Mouse (Mus musculus): ENCODE data around the gene Hamp. TPM values are rescaled to one million over a fixed set of nuclear protein-coding genes. Genes with fewer than 3 reads are reported as not detected.
A peak's percentile ranks its signal among the peaks of the same experiment; 100 is the strongest.
"Not testable (repeated sequence)": the region's sequence is repeated elsewhere in the genome, so short reads cannot be mapped to it uniquely, and the experiment has no call there.

Hamp gene
- polyA plus RNA-seq, 1 experiment from 2014 or later: not detected

DNA sequence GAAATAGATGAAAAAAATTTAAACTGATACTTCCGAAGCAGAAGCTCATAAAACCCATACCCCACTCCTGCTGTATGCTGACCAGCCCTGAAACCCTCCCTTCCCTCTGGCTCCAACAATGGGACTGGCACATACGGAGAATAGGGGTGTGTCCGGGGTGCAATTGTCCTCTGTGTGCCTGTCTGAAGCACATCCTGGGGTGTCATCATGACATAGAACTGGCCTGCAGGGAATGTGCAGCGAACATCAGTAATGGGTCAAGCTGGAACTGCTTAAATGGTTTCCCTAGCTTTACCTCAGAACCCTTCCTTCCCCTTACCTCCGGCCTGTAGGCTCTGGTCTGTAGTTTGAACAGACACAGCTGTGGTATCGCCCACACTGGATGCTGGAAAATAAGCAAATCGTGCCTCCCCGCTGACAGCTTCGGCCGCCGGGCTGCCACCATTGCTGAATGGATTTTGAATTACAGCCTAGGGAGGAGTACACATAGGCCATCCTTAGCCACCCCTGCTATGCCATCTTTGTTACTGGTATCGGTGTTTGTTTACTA lies 11.2 kb upstream of the Hamp start:
- Histone ChIP-seq H3K4me3 (peak overlapping the region; percentile 94), H3K4me2 (peak overlapping the region; percentile 94), H3K9ac (peak overlapping the region; percentile 100), H3K36me3 (peaks cover 66% of the 10 kb centered on the region), H3K4me1 (replicated peaks) (peaks cover 47% of the 10 kb centered on the region), H3K27me3 (no peaks in the 10 kb centered on the region), H3K27ac (replicated peaks) (no peak overlapping the region), H3K9me3 (no peaks in the 10 kb centered on the region)
- ATAC-seq (ENCODE audit: low read depth): no peak
- 75% methylated on average over 12 of the region's 12 CpGs for WGBS

DNA sequence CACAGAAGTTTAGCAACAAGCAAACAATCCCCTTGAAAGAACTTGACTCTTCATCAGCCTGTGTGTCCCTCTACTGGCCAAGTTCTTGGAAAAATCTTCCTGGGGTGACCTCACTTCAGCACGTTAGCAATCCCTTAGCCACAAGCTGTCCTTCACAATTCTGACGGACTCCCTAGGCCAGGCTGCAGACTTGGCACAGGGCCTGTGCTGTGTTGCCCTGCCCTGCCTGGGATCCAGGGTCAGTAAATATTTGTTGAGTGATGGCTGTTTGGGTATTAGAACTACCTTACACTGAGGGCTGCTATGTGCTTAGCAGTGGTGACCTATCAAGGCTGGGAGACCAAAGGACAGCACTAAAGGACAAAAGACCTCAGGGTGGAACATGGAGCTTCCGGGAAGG lies 10.2 kb upstream of the Hamp start:
- 89% methylated on average over 3 of the region's 3 CpGs for WGBS
- H3K4me3 ChIP-seq: no peak overlapping the region
- H3K27me3 ChIP-seq: no peaks in the 10 kb centered on the region
- peaks cover 70% of the 10 kb centered on the region for H3K36me3 ChIP-seq
- no peak overlapping the region for H3K4me2 ChIP-seq
- ATAC-seq (ENCODE audit: low read depth): no peak
- H3K9me3 ChIP-seq: no peaks in the 10 kb centered on the region
- no peak overlapping the region for H3K27ac ChIP-seq (replicated peaks)
- H3K9ac ChIP-seq: no peak overlapping the region
- H3K4me1 ChIP-seq (replicated peaks): peaks cover 39% of the 10 kb centered on the region

GRCm38 (mm10) chr7:30953459-30953858 lies 9.6 kb upstream of the Hamp start:
- H3K4me2 ChIP-seq: no peak overlapping the region
- 91% methylated on average over 6 of the region's 6 CpGs for WGBS
- H3K4me3 ChIP-seq: no peak overlapping the region
- no peaks in the 10 kb centered on the region for H3K9me3 ChIP-seq
- H3K27me3 ChIP-seq: no peaks in the 10 kb centered on the region
- ATAC-seq (ENCODE audit: low read depth): no peak
- H3K27ac ChIP-seq (replicated peaks): no peak overlapping the region
- H3K36me3 ChIP-seq: peaks cover 69% of the 10 kb centered on the region
- no peak overlapping the region for H3K9ac ChIP-seq
- peaks cover 34% of the 10 kb centered on the region for H3K4me1 ChIP-seq (replicated peaks)

GRCm38 (mm10) chr7:30952441-30953265 lies 8.8 kb upstream of the Hamp start:
- H3K9me3 ChIP-seq: no peaks in the 10 kb centered on the region
- no peak overlapping the region for H3K4me3 ChIP-seq
- H3K9ac ChIP-seq: 0 out of 2 replicates have a peak overlapping the region, but pooled peaks have one; percentile 22
- no peak overlapping the region for H3K27ac ChIP-seq (replicated peaks)
- H3K4me1 ChIP-seq (replicated peaks): peaks cover 26% of the 10 kb centered on the region
- 92% methylated on average over 16 of the region's 16 CpGs for WGBS
- no peak for ATAC-seq (ENCODE audit: low read depth)
- H3K36me3 ChIP-seq: peaks cover 69% of the 10 kb centered on the region
- H3K4me2 ChIP-seq: no peak overlapping the region
- H3K27me3 ChIP-seq: no peaks in the 10 kb centered on the region

- H3K4me3 ChIP-seq; H3K9ac ChIP-seq; H3K4me2 ChIP-seq; ATAC-seq (ENCODE audit: low read depth); H3K27me3 ChIP-seq; H3K27ac ChIP-seq (replicated peaks); H3K9me3 ChIP-seq: not testable (repeated sequence)
- H3K4me1 ChIP-seq (replicated peaks): peaks cover 16% of the 10 kb centered on the region
- H3K36me3 ChIP-seq: peaks cover 81% of the 10 kb centered on the region
- WGBS: 94% methylated on average over 3 of the region's 3 CpGs
Observed at GRCm38 (mm10) chr7:30949902-30950301, 6.1 kb upstream of the Hamp start.

DNA sequence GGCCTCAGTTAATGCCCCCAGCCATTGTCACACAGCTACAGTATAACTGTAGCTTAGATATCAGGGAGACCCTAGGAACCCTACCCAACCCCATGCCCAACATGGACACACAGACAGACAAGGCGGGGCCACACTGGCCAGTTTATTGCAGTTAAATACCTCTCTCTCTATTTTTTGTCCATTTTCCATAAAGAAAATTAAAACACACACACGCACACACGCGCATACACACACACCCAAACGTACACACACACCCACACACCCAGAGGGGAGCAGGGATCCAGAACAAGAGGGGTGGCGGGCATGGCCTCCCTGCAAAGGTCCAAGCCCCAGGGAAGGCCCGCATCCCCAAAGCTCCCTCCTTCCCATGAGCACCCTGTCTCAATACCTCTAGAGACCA lies 2.0 kb upstream of the Hamp start:
- Histone ChIP-seq H3K4me3 (no peak overlapping the region), H3K4me2 (no peak overlapping the region), H3K4me1 (replicated peaks) (no peaks in the 10 kb centered on the region), H3K36me3 (peaks cover 42% of the 10 kb centered on the region), H3K27me3 (no peaks in the 10 kb centered on the region), H3K9ac (no peak overlapping the region), H3K27ac (replicated peaks) (no peak overlapping the region), H3K9me3 (no peaks in the 10 kb centered on the region)
- ATAC-seq (ENCODE audit: low read depth): no peak
- 96% methylated on average over 7 of the region's 7 CpGs for WGBS

DNA sequence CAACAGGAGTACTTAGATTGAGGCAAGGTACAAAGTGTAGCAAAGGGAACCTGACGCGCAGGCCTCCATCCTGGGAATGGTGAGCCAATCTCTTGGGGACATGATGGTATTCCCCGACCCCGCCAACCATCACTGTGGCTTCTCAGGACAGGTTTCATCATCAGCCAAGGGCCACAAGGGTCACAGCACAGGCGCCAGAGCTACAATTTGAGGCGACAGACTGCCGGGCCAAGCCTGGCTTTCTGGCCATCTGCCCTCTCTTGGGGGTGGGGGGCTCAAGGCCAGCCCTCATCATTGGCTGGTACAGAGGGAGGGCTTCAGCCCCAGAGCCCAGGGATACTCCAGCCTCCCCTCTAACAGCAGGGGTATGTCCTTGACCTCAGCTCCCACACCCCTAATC lies 1.6 kb upstream of the Hamp start:
- not testable (repeated sequence) for H3K9me3 ChIP-seq; H3K4me1 ChIP-seq (replicated peaks); H3K4me3 ChIP-seq; H3K27ac ChIP-seq (replicated peaks); ATAC-seq (ENCODE audit: low read depth); H3K27me3 ChIP-seq; H3K4me2 ChIP-seq; H3K9ac ChIP-seq
- peaks cover 38% of the 10 kb centered on the region for H3K36me3 ChIP-seq
- WGBS: 93% methylated on average over 7 of the region's 7 CpGs

DNA sequence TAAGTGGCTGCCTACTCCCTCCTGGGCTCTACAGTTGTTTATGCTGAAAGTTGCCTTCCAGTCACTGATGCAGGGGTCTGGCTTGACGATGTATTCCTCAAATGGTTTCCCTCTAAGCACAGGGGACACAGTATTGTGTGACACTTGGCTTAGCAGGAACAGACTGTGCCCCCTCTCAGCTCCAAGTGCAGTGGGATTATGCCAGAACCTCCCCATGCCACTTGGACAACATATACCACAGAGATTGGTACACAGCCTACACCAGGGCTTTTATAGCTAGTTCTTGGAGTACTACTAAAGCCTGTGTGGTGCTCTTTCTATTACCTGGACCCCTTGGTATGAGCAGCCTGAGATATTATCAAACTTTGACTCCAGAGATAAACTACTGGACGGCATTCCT lies 874 bp upstream of the Hamp start:
- not testable (repeated sequence) for H3K9me3 ChIP-seq; H3K4me2 ChIP-seq; ATAC-seq (ENCODE audit: low read depth); H3K4me1 ChIP-seq (replicated peaks); H3K4me3 ChIP-seq; H3K27ac ChIP-seq (replicated peaks); H3K9ac ChIP-seq; H3K27me3 ChIP-seq
- H3K36me3 ChIP-seq: peaks cover 30% of the 10 kb centered on the region
- 67% methylated on average over 2 of the region's 2 CpGs for WGBS

DNA sequence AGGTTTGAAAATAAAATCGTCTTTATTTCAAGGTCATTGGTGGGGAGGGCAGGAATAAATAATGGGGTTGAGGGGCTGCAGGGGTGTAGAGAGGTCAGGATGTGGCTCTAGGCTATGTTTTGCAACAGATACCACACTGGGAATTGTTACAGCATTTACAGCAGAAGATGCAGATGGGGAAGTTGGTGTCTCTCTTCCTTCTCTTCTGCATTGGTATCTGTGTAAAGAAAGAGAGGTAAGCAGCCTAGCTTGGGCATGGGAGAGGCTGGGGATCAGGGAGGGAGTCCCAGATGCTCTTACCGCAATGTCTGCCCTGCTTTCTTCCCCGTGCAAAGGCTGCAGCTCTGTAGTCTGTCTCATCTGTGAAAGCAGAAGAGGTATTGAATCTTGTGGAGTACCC lies 1.5 kb downstream of the Hamp start:
- H3K27ac ChIP-seq (replicated peaks); H3K27me3 ChIP-seq; H3K9me3 ChIP-seq; H3K9ac ChIP-seq; ATAC-seq (ENCODE audit: low read depth); H3K4me1 ChIP-seq (replicated peaks); H3K4me2 ChIP-seq; H3K4me3 ChIP-seq: not testable (repeated sequence)
- H3K36me3 ChIP-seq: peaks cover 15% of the 10 kb centered on the region
- WGBS: 65% methylated on average over 3 of the region's 3 CpGs

DNA sequence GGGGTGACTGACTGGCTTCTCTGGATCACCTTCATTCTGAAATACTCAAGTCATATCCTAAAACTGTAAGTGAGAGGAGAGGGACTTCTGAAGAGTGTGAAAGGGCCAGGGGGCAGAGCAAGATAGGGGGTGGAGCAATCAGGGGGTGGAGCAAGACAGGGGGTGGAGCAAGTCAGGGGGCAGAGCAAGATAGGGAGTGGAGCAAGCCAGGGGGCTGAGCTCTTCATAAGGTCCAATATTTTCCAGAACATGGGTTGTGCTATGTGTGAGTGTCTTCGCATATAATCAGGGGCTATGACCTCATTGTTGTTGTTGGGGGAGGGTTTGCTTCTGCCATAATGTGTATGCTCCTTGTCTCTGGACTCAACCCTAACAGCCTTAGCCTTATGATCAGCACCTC lies 3.8 kb downstream of the Hamp start:
- not testable (repeated sequence) for H3K9ac ChIP-seq; H3K4me3 ChIP-seq; H3K4me1 ChIP-seq (replicated peaks); ATAC-seq (ENCODE audit: low read depth); H3K9me3 ChIP-seq; H3K4me2 ChIP-seq; H3K27me3 ChIP-seq; H3K27ac ChIP-seq (replicated peaks); H3K36me3 ChIP-seq
- WGBS: 77% methylated on average over 1 of the region's 1 CpGs

- H3K4me2 ChIP-seq; H3K36me3 ChIP-seq; H3K27me3 ChIP-seq; H3K27ac ChIP-seq (replicated peaks); ATAC-seq (ENCODE audit: low read depth); H3K4me1 ChIP-seq (replicated peaks); H3K4me3 ChIP-seq; H3K9ac ChIP-seq; H3K9me3 ChIP-seq: not testable (repeated sequence)
- 85% methylated on average over 6 of the region's 6 CpGs for WGBS
Observed at GRCm38 (mm10) chr7:30935422-30936099, 8.3 kb downstream of the Hamp start.

GRCm38 (mm10) chr7:30924581-30924980 lies 19.3 kb downstream of the Hamp start, which contains the start of gene Hamp2:
Hamp2 (minus strand) TSS chr7:30924681.
- H3K4me3 ChIP-seq; ATAC-seq (ENCODE audit: low read depth); H3K36me3 ChIP-seq; H3K9me3 ChIP-seq; H3K27me3 ChIP-seq; H3K9ac ChIP-seq; H3K4me1 ChIP-seq (replicated peaks); H3K4me2 ChIP-seq; H3K27ac ChIP-seq (replicated peaks): not testable (repeated sequence)
- 68% methylated on average over 2 of the region's 2 CpGs for WGBS

Data from neural tube, embryonic 13.5 days (tissue).